Mouse (Mus musculus) CH12.LX (cell line): Measurements from ENCODE around the gene Rmdn2. TPM values are rescaled to one million over a fixed set of nuclear protein-coding genes. Genes with fewer than 3 reads are reported as not detected.

Experiments used
- DNase-seq: peaks from one replicate; pipeline ENCODE4 v3.0.0-alpha.2; 2013; ENCODE audit errors: extremely low read depth
- H3K27ac ChIP-seq: 2 replicates; pipeline ENCODE4 v1.5.1; 2012; ENCODE audit warnings: low read depth, mild to moderate bottlenecking, control low read depth, moderate library complexity; ENCODE audit not compliant: insufficient read depth
- H3K27me3 ChIP-seq: replicated peaks from 2 replicates; pipeline ENCODE3; 2012; ENCODE audit warnings: inconsistent platforms
- H3K36me3 ChIP-seq, 2 experiments: replicated peaks in 1 of 2; 2 replicates each; pipeline versions ENCODE3 to v1.6.1; 2012; ENCODE audit warnings: inconsistent platforms in 1 of 2, low read length in 1 of 2, mild to moderate bottlenecking in 1 of 2, mixed read lengths in 1 of 2, moderate library complexity in 1 of 2; ENCODE audit not compliant: control insufficient read depth in 1 of 2, insufficient read depth in 1 of 2
- H3K4me1 ChIP-seq, 2 experiments: 2 replicates each; pipeline ENCODE4 v1.6.1; 2012; ENCODE audit warnings: inconsistent platforms in 1 of 2, moderate library complexity in 1 of 2; ENCODE audit not compliant: insufficient read depth in 2 of 2, control insufficient read depth in 1 of 2
- H3K4me2 ChIP-seq: 2 replicates; pipeline ENCODE4 v1.6.1; 2012; ENCODE audit warnings: low read depth, mild to moderate bottlenecking, control low read depth; ENCODE audit not compliant: poor library complexity, insufficient read depth, severe bottlenecking
- H3K4me3 ChIP-seq, 3 experiments: fragments of 150-350 bp in 1 of 3; sonication (generic) in 1 of 3; replicated peaks in 1 of 3; 2 replicates each; pipeline versions ENCODE3 to v1.5.1; 2011 to 2012; ENCODE audit warnings: low read depth in 2 of 3, low read length in 2 of 3, mild to moderate bottlenecking in 2 of 3, moderate library complexity in 2 of 3, control low read depth in 1 of 3, improper control_type of control experiment in 1 of 3, inconsistent platforms in 1 of 3, mixed read lengths in 1 of 3; ENCODE audit not compliant: poor library complexity in 1 of 3
- H3K79me2 ChIP-seq: replicated peaks from 2 replicates; pipeline ENCODE4 v1.6.1; 2012; ENCODE audit warnings: mild to moderate bottlenecking, moderate library complexity; ENCODE audit not compliant: control insufficient read depth, poor library complexity, insufficient read depth, severe bottlenecking; ENCODE audit errors: extremely low read depth
- H3K9ac ChIP-seq: 2 replicates; pipeline ENCODE4 v1.6.1; 2012; ENCODE audit warnings: low read depth, mild to moderate bottlenecking, control low read depth, moderate library complexity; ENCODE audit not compliant: insufficient read depth
- H3K9me3 ChIP-seq: replicated peaks from 2 replicates; pipeline ENCODE3; 2012; ENCODE audit warnings: low read length, inconsistent platforms, mixed read lengths
- BHLHE40 ChIP-seq: IDR thresholded peaks from 2 replicates; pipeline ENCODE4 v1.6.1; 2011; ENCODE audit warnings: mild to moderate bottlenecking, low read depth, low read length, improper control_type of control experiment
- CHD1 ChIP-seq: IDR thresholded peaks from 2 replicates; pipeline ENCODE4 v1.6.1; 2012; ENCODE audit warnings: low read depth, low read length, improper control_type of control experiment, inconsistent platforms
- E2F4 ChIP-seq: IDR thresholded peaks from 2 replicates; pipeline ENCODE4 v1.6.1; 2011; ENCODE audit warnings: low read depth, low read length, improper control_type of control experiment; ENCODE audit not compliant: insufficient replicate concordance
- ELF1 ChIP-seq: IDR thresholded peaks from 2 replicates; pipeline ENCODE4 v1.6.1; 2014; ENCODE audit warnings: low read depth, mild to moderate bottlenecking, inconsistent platforms, low read length, improper control_type of control experiment
- ETS1 ChIP-seq: conservative IDR thresholded peaks from 2 replicates; pipeline ENCODE4 v1.6.1; 2012; ENCODE audit warnings: low read depth, mild to moderate bottlenecking, inconsistent platforms, low read length, improper control_type of control experiment, moderate library complexity
- HCFC1 ChIP-seq: IDR thresholded peaks from 2 replicates; pipeline ENCODE4 v1.6.1; 2012; ENCODE audit warnings: low read depth, mild to moderate bottlenecking, inconsistent platforms, low read length, improper control_type of control experiment
- IRF4 ChIP-seq: IDR thresholded peaks from 2 replicates; pipeline ENCODE4 v1.6.1; 2014; ENCODE audit warnings: low read depth, mild to moderate bottlenecking, inconsistent platforms, low read length, improper control_type of control experiment
- JUN ChIP-seq: IDR thresholded peaks from 2 replicates; pipeline ENCODE4 v1.6.1; 2011; ENCODE audit warnings: low read depth, mild to moderate bottlenecking, low read length, improper control_type of control experiment, moderate library complexity; ENCODE audit not compliant: insufficient read depth
- KAT2A ChIP-seq: IDR thresholded peaks from 2 replicates; pipeline ENCODE4 v1.6.1; 2012; ENCODE audit warnings: low read length, improper control_type of control experiment, inconsistent platforms; ENCODE audit not compliant: insufficient replicate concordance
- MAFK ChIP-seq: IDR thresholded peaks from 2 replicates; pipeline ENCODE4 v1.6.1; 2011; ENCODE audit warnings: low read length, improper control_type of control experiment; ENCODE audit not compliant: insufficient replicate concordance
- MAZ ChIP-seq: IDR thresholded peaks from 2 replicates; pipeline ENCODE4 v1.6.1; 2012; ENCODE audit warnings: low read depth, mild to moderate bottlenecking, inconsistent platforms, low read length, improper control_type of control experiment, moderate library complexity
- MEF2A ChIP-seq: IDR thresholded peaks from 2 replicates; pipeline ENCODE4 v1.6.1; 2014; ENCODE audit warnings: low read depth, mild to moderate bottlenecking, inconsistent platforms, low read length, improper control_type of control experiment, borderline replicate concordance
- MXI1 ChIP-seq: IDR thresholded peaks from 2 replicates; pipeline ENCODE4 v1.6.1; 2011; ENCODE audit warnings: mild to moderate bottlenecking, low read depth, low read length, improper control_type of control experiment
- NRF1 ChIP-seq: IDR thresholded peaks from 2 replicates; pipeline ENCODE4 v1.6.1; 2014; ENCODE audit warnings: low read depth, mild to moderate bottlenecking, inconsistent platforms, low read length, improper control_type of control experiment, moderate library complexity
- PAX5 ChIP-seq: IDR thresholded peaks from 2 replicates; pipeline ENCODE4 v1.6.1; 2012; ENCODE audit warnings: low read length, inconsistent platforms, mixed read lengths
- RAD21 ChIP-seq: IDR thresholded peaks from 2 replicates; pipeline ENCODE4 v1.6.1; 2011; ENCODE audit warnings: low read depth, mild to moderate bottlenecking, low read length, improper control_type of control experiment, moderate library complexity
- SIN3A ChIP-seq: IDR thresholded peaks from 2 replicates; pipeline ENCODE4 v1.6.1; 2012; ENCODE audit warnings: low read length, improper control_type of control experiment, inconsistent platforms
- SMC3 ChIP-seq: IDR thresholded peaks from 2 replicates; pipeline ENCODE4 v1.6.1; 2011; ENCODE audit warnings: low read depth, low read length, improper control_type of control experiment
- TBP ChIP-seq: conservative IDR thresholded peaks from 2 replicates; pipeline ENCODE4 v1.6.1; 2011; ENCODE audit warnings: low read depth, low read length, improper control_type of control experiment
- TCF12 ChIP-seq: IDR thresholded peaks from 2 replicates; pipeline ENCODE4 v1.6.1; 2014; ENCODE audit warnings: low read depth, mild to moderate bottlenecking, inconsistent platforms, low read length, improper control_type of control experiment
- USF2 ChIP-seq: conservative IDR thresholded peaks from 2 replicates; pipeline ENCODE4 v1.6.1; 2011; ENCODE audit warnings: low read depth, low read length, improper control_type of control experiment
- ZKSCAN1 ChIP-seq: IDR thresholded peaks from 2 replicates; pipeline ENCODE4 v1.6.1; 2012; ENCODE audit warnings: low read depth, inconsistent platforms, low read length, improper control_type of control experiment, borderline replicate concordance
- ZMIZ1 ChIP-seq: IDR thresholded peaks from 2 replicates; pipeline ENCODE4 v1.6.1; 2012; ENCODE audit warnings: low read depth, mild to moderate bottlenecking, inconsistent platforms, low read length, improper control_type of control experiment
- dilution Hi-C: fragments of 300-500 bp; cut with MboI; formaldehyde crosslinking; loops from 2 replicates; pipeline ENCODE4 v1.14.3; 2020; ENCODE audit warnings: low sequenced_read_pairs; ENCODE audit not compliant: extremely low pct_unique_long_range_greater_than_20kb, extremely low pct_ligation_motif_present
- in situ Hi-C: fragments of 300-500 bp; cut with MboI; formaldehyde crosslinking; loops from 3 replicates; pipeline ENCODE4 v1.14.3; 2019; ENCODE audit warnings: low sequenced_read_pairs, low pct_ligation_motif_present, low pct_unique_long_range_greater_than_20kb, mixed read lengths
- polyA plus RNA-seq: library from polyadenylated mRNA; unstranded; fragments of >175 nt; gene quantifications from 2 replicates; pipeline ENCODE4 v1.2.1, GENCODE M21; 2012; ENCODE audit warnings: low read depth; ENCODE audit not compliant: insufficient read length
- total RNA-seq, 2 experiments: library from RNA; depleted of rRNA; stranded (reverse); fragments of 300-350 nt in 1 of 2; fragments of >200 nt in 1 of 2; gene quantifications; 2 replicates each; pipeline ENCODE4 v1.2.3; 2012 to 2014

The Rmdn2 gene
- total and polyA plus RNA-seq, 3 experiments, result 0.59 to 3.0 (median 2.2) TPM

- DNase-seq, result no peak
- in situ Hi-C loops, result no loop called here
- Histone ChIP-seq H3K36me3 (no peaks in the 10 kb centered on the region), H3K9ac (no peak overlapping the region), H3K4me2 (no peak overlapping the region), H3K27me3 (no peaks in the 10 kb centered on the region), H3K79me2 (no peaks in the 10 kb centered on the region), H3K4me1 (no peaks in the 10 kb centered on the region), H3K4me3 (no peak overlapping the region), H3K9me3 (no peaks in the 10 kb centered on the region), H3K27ac (no peak overlapping the region)
- TF ChIP-seq NRF1, result no peak
- TF ChIP-seq SMC3, result no peak
- no peak for TF ChIP-seq CHD1
- TF ChIP-seq ZMIZ1, result no peak
- TF ChIP-seq RAD21, result no peak
- no peak for TF ChIP-seq E2F4
- no peak for TF ChIP-seq SIN3A
- dilution Hi-C loops, result no loop called here
Observed at GRCm38 (mm10) chr17:79695106-79695505, 83.4 kb downstream of the Rmdn2 start.

GRCm38 (mm10) chr17:79695541-79695940 is 83.9 kb downstream of the Rmdn2 start:
- no peak overlapping the region for H3K9ac ChIP-seq
- no peak overlapping the region for H3K27ac ChIP-seq
- no peak overlapping the region for H3K4me3 ChIP-seq
- H3K27me3 ChIP-seq, result no peaks in the 10 kb centered on the region
- no peaks in the 10 kb centered on the region for H3K9me3 ChIP-seq
- no peak overlapping the region for H3K4me2 ChIP-seq
- H3K36me3 ChIP-seq, result no peaks in the 10 kb centered on the region
- TF ChIP-seq PAX5, result no peak
- no peak for TF ChIP-seq HCFC1
- no peak for TF ChIP-seq TCF12
- no peak for TF ChIP-seq ELF1
- TF ChIP-seq IRF4, result no peak
- TF ChIP-seq RAD21, result no peak
- no peak for TF ChIP-seq ZKSCAN1
- TF ChIP-seq SIN3A, result no peak
- no peak for TF ChIP-seq ZMIZ1
- no peak for TF ChIP-seq MAZ
- TF ChIP-seq MEF2A, result no peak
- no peak for TF ChIP-seq MXI1
- TF ChIP-seq MAFK, result no peak
- TF ChIP-seq JUN, result no peak
- TF ChIP-seq ETS1, result no peak
- no peak for TF ChIP-seq TBP
- no peak for TF ChIP-seq SMC3
- TF ChIP-seq USF2, result no peak
- no peak for TF ChIP-seq BHLHE40
- no peak for TF ChIP-seq KAT2A
- no peak for DNase-seq
- in situ Hi-C loops, result no loop called here
- H3K79me2 ChIP-seq, result no peaks in the 10 kb centered on the region
- dilution Hi-C loops, result no loop called here
- H3K4me1 ChIP-seq, result no peaks in the 10 kb centered on the region
